Mouse (Mus musculus) adrenal gland, adult 8-10 months (tissue): ENCODE data around the gene Aifm1. TPM values are rescaled to one million over a fixed set of nuclear protein-coding genes. Genes with fewer than 3 reads are reported as not detected.
"Not testable (repeated sequence)": the region's sequence is repeated elsewhere in the genome, so short reads cannot be mapped to it uniquely, and the experiment has no call there.

ENCODE experiments used
- DNase-seq: peaks from one replicate; pipeline ENCODE4 v3.0.0; 2022
- total RNA-seq, 4 experiments: library from RNA; stranded (reverse); gene quantifications; 2 replicates each; pipeline ENCODE4 v1.2.4; 2022

Aifm1 gene
- total RNA-seq, 4 experiments from 2014 or later, result 126 to 260 (median 176) TPM

DNA sequence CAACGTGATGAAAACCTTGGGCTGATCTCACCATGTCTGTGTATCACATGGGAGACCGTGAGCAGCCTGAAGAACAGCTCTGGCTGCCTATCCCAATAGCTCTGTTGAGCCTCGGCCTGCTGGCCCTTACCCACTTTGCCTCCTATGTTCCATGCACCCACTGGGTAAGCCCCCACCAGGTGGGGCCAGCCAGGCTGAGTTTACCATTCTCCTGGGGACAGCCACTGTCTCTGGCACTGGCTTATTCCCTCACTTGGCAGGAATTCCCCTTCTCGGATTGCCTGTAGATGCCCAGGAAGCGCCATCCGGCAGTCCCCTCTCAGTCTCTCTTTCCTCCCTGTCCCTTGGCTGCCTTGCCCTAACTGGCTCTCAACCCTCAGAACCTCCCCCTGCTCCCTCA lies 56.4 kb downstream of the Aifm1 start:
- DNase-seq, result no peak

DNA sequence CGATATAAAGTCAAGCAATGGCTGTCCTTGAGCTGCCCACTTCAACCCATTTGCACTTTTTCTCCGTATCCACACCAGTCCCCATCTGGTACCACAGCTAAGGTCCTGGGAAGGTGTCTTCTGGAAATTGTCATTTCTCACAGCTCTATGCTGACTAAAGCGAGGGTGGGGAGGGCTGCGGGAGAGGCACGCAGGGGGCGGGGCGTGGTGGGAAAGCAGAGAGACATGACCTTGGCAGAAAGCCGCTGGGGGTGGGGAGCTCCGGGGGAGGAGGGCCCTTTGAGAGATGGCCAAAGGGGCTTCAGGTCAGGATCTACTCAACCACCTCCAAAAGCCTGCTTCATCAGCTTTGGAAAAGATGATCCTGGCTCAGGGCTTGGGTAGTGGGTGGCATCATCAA lies 58.3 kb downstream of the Aifm1 start:
- no peak for DNase-seq

GRCm38 (mm10) chrX:48454495-48454878 lies 58.9 kb downstream of the Aifm1 start:
- DNase-seq, result no peak

DNA sequence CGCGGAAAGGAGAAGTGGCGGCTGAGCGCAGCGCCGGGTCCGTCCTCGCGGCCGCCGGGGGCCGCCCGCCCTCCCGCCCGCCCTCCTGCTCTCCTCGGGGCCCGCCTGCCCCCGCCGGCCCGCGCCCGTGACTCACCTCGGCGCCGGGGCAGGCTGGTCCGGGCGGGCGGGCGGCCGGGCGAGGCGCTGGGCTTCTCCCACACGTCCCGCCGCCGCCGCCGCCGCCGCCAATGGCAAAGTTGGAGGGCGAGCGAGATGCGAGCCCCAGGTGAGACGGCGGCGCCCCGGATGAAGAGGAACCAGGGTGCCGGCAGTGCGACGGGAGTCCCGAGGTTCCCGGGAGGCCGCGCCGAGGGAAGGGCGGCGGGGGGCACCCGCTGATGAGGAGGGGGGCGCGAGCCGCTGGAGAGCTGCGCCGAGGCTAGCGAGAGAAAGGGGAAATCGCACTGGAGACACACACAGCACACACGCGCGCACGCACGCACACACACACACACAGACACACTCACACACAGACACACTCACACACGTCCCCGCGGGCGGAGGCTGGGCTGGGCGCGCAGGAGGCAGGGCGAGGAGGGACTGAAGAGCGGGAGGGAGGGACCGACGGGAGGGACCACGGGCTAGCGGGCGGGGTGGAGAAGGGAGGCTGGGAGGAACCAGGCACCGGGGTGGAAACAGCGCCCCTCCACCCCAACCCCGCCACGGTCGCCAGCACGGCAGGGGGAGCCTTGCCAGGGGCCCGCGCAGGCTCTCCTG lies 59.4 kb downstream of the Aifm1 start:
- peak; percentile 76 for DNase-seq

GRCm38 (mm10) chrX:48452931-48453673 lies 60.3 kb downstream of the Aifm1 start:
- no peak for DNase-seq

DNA sequence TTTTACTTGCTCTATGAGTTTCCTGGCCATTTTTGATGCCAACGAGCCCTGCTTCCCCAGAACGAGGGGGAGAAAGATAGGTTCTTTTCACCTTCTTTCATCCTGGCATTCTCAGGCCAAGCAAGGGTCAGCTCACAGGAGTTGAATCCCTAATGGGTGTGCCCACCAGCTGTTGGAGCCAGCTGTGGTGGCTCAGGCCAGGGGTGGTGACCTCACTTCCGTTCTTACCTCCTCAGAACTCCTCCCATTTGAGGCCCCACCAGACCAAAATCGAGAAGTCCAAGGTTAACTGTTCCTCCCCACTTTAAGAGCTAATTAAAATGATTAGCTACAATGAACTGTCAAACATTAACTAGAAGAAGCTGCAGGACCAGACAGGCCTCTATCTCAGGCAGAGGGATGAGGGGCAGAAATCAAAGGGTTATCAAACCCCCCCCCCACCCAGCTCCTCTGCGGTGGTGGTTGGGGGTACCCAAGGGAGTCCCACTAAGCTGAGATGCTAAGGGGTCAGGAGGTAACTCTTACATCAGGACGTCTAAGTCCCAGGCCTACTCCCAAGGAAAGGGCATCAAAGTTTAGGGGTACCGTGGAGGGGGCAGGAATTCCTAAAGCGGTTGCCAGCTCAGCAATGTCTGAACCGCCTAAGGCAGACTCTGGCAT lies 61.0 kb downstream of the Aifm1 start:
- DNase-seq, result no peak

DNA sequence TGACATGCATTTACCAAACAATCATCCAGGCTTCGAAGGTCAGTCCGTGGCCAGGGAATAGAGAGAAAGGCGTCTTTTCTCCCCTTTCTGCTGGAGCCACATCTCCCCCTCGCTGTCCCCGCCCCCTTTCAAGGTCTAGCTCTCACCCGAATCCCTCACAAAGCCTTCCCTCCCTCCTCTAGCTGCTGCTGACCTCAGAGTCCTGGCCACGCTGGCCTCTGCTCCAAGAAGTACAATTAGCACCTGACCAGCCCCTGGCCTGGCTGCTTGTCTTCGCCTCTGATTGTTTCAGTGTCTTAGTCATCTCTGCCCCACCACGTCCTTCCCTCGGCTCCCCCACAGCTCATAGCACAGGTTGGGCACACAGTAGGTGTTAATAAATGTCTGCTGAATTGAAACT lies 63.7 kb downstream of the Aifm1 start:
- DNase-seq, result no peak

DNA sequence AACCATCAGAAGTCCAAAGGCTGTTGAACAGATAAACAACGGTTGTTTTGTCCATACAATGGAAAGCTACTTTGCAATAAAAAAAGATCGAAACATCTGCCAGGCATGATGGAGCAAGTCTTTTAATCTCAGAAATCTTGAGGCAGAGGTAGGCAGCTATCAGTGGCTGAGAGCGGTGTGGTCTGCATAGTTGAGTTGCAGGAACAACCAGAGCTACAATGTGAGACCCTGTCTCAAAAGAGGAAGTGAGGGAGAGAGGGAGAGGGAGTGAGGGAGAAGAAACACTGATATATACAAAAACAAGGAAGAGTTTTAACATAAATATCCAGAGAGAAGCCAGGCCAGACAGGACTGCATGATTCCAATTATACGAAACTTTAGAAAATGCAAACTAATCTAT lies 68.7 kb downstream of the Aifm1 start:
- no peak for DNase-seq

GRCm38 (mm10) chrX:48441954-48442353 lies 71.4 kb downstream of the Aifm1 start:
- DNase-seq, result no peak

- no peak for DNase-seq
Measured at GRCm38 (mm10) chrX:48441548-48441947, 71.8 kb downstream of the Aifm1 start.

- DNase-seq, result no peak
Measured at GRCm38 (mm10) chrX:48439036-48439435, 74.3 kb downstream of the Aifm1 start.

GRCm38 (mm10) chrX:48436082-48436481 lies 77.3 kb downstream of the Aifm1 start:
- not testable (repeated sequence) for DNase-seq

DNA sequence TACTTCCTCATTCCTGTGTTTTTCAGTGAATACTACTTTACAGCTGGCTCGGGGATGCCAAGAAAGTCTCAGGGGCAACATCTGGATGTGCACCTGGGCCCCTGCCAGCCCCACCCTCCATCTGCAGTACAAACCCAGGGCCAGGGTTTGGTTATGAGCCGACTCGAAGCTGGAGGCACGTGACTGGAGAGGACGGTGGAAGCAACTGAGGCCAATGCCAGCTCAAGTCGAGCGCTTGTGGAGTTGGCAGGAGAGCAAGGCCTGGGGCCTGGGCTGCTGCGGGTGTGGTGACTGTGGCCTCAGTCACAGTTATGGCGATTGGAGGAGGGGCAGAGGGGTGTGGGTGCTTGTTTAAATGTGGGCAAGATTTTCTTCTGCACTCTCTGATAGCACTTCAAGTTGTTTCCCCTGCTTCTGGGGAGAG lies 77.9 kb downstream of the Aifm1 start:
- DNase-seq, result no peak

DNA sequence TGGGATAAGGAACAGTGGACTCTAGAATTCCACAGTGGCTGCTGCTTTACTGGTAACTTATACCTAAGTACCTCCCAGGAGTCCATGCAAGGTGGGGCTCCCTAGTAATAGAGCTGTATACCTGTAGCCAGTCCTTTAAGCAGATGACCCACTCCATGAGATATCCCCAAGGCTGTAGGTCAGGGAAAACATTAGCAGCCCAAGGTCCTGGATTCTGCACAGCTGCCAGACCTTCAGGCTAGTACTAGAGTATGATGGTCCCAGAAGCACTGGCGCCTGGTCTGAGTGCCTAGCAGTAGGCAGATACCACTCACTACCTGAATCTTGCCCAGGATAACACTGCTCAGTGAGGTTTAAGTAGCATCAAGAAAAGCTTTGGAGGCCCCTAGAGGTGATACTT lies 79.1 kb downstream of the Aifm1 start:
- no peak for DNase-seq

- no peak for DNase-seq
Measured at GRCm38 (mm10) chrX:48433527-48433899, 79.8 kb downstream of the Aifm1 start.

- no peak for DNase-seq
Measured at GRCm38 (mm10) chrX:48432599-48433526, 80.5 kb downstream of the Aifm1 start.

- DNase-seq, result no peak
Measured at GRCm38 (mm10) chrX:48429538-48429937, 83.8 kb downstream of the Aifm1 start.

- no peak for DNase-seq
Measured at GRCm38 (mm10) chrX:48429100-48429499, 84.3 kb downstream of the Aifm1 start.

DNA sequence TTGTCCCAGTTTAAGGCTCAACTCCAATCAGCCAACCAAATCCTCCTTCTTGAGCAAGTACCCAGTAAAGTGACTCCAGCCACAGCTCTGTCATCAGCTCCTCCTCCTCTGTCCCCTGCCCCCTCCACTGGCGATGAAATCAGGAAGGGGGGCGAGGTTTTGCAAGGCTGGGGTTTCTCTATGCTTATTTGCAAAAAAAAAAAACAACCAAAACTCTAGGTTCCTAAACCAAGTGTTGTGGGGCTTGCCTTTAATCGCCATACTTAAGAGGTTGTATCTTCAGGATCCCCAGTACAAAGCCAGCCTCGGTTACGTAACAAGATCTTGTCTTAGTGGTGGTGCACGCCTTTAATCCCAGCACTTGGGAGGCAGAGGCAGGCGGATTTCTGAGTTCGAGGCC lies 84.7 kb downstream of the Aifm1 start:
- no peak for DNase-seq

DNA sequence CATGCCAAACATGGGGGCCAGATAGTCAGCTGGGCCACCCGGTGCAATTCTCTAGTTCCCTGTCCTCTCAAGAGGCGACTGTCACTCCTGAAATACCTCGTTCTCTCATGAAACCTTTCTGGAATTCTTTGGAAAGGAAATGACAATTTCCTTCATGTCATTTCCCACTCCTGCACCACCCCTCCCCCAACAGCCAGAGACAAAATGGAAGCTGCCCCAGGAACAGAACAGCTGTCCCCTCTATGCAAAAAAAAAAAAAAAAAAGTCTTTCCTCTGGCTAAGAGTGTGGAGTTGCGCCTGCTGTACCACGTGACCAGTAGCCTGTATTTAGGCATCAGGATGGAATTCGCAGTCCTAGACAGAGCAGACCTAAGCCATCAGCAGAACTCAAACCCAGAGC lies 85.1 kb downstream of the Aifm1 start:
- DNase-seq, result no peak

DNA sequence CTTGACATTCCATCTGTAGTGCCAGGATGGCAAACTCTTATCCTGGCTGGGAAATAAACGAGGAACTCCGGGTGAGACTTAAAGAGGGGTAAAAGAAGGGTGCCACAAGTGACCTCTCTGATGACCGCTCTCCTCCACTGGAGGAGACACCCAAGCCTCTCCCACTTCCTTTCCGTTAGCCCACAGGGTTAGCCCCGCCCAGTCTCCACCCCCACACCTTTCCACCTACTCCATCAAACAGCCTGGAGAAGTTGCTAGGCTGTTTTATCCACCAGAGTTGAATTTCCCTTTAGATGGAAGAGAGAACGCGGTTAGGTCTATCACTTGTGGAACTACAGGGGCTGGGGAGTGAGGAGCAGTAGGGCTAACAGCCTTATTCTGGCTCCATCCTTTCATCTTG lies 88.1 kb downstream of the Aifm1 start:
- no peak for DNase-seq
